Mouse (Mus musculus): ENCODE measurements at regions not wholly inside any gene's neighbourhood (a gene's known extent, or its start where the extent isn't known, plus 50 kb on each side); places are given as distances from the start of the nearest gene placed in this dataset.

GRCm38 (mm10) chr15:52095629-52096190 is 1789.0 kb upstream of the Gm7489 start:
- no peak for ATAC-seq
- no peak overlapping the region for H3K4me2 ChIP-seq (replicated peaks; ENCODE audit: low read depth)
- no peak overlapping the region for H3K9ac ChIP-seq (ENCODE audit: low read depth, low read length)
- no peaks in the 10 kb centered on the region for H3K36me3 ChIP-seq (ENCODE audit: control insufficient read depth, insufficient read depth)
- H3K4me1 ChIP-seq (replicated peaks; ENCODE audit: control insufficient read depth, insufficient read depth, low read length), result no peaks in the 10 kb centered on the region
- H3K9me3 ChIP-seq (ENCODE audit: control insufficient read depth), result no peaks in the 10 kb centered on the region
- H3K27me3 ChIP-seq (replicated peaks; ENCODE audit: control insufficient read depth, insufficient read depth, low read length), result no peaks in the 10 kb centered on the region
- H3K4me3 ChIP-seq (ENCODE audit: low read depth, low read length), result no peak overlapping the region
- no peak overlapping the region for H3K27ac ChIP-seq (ENCODE audit: low read depth, low read length)
- no peak for TF ChIP-seq CTCF (IDR thresholded peaks at IDR 0.05; ENCODE audit: low read depth)
- 58% methylated on average over 6 of the region's 6 CpGs for WGBS

GRCm38 (mm10) chr15:52108761-52109160 is 1775.9 kb upstream of the Gm7489 start:
- no peaks in the 10 kb centered on the region for H3K27me3 ChIP-seq (replicated peaks; ENCODE audit: control insufficient read depth, insufficient read depth, low read length)
- no peak for TF ChIP-seq CTCF (IDR thresholded peaks at IDR 0.05; ENCODE audit: low read depth)
- H3K4me1 ChIP-seq (replicated peaks; ENCODE audit: control insufficient read depth, insufficient read depth, low read length), result no peaks in the 10 kb centered on the region
- no peak overlapping the region for H3K4me3 ChIP-seq (ENCODE audit: low read depth, low read length)
- H3K4me2 ChIP-seq (replicated peaks; ENCODE audit: low read depth), result no peak overlapping the region
- no peaks in the 10 kb centered on the region for H3K36me3 ChIP-seq (ENCODE audit: control insufficient read depth, insufficient read depth)
- H3K9me3 ChIP-seq (ENCODE audit: control insufficient read depth), result no peaks in the 10 kb centered on the region
- no peak overlapping the region for H3K9ac ChIP-seq (ENCODE audit: low read depth, low read length)
- WGBS, result 94% methylated on average over 2 of the region's 2 CpGs
- no peak overlapping the region for H3K27ac ChIP-seq (ENCODE audit: low read depth, low read length)
- no peak for ATAC-seq

- no peak overlapping the region for H3K27ac ChIP-seq (ENCODE audit: low read depth, low read length)
- H3K4me2 ChIP-seq (replicated peaks; ENCODE audit: low read depth), result no peak overlapping the region
- ATAC-seq, result no peak
- no peaks in the 10 kb centered on the region for H3K9me3 ChIP-seq (ENCODE audit: control insufficient read depth)
- no peak overlapping the region for H3K9ac ChIP-seq (ENCODE audit: low read depth, low read length)
- H3K4me3 ChIP-seq (ENCODE audit: low read depth, low read length), result no peak overlapping the region
- no peaks in the 10 kb centered on the region for H3K27me3 ChIP-seq (replicated peaks; ENCODE audit: control insufficient read depth, insufficient read depth, low read length)
- no peaks in the 10 kb centered on the region for H3K4me1 ChIP-seq (replicated peaks; ENCODE audit: control insufficient read depth, insufficient read depth, low read length)
- 31% methylated on average over 2 of the region's 2 CpGs for WGBS
- no peaks in the 10 kb centered on the region for H3K36me3 ChIP-seq (ENCODE audit: control insufficient read depth, insufficient read depth)
- TF ChIP-seq CTCF (IDR thresholded peaks at IDR 0.05; ENCODE audit: low read depth), result no peak
Measured at GRCm38 (mm10) chr15:52114368-52115036, 1770.2 kb upstream of the Gm7489 start.

GRCm38 (mm10) chr15:52136693-52137092 is 1748.0 kb upstream of the Gm7489 start:
- no peaks in the 10 kb centered on the region for H3K36me3 ChIP-seq (ENCODE audit: control insufficient read depth, insufficient read depth)
- no peak for ATAC-seq
- H3K4me3 ChIP-seq (ENCODE audit: low read depth, low read length), result no peak overlapping the region
- no peak overlapping the region for H3K4me2 ChIP-seq (replicated peaks; ENCODE audit: low read depth)
- no peak for TF ChIP-seq CTCF (IDR thresholded peaks at IDR 0.05; ENCODE audit: low read depth)
- H3K27ac ChIP-seq (ENCODE audit: low read depth, low read length), result no peak overlapping the region
- no peak overlapping the region for H3K9ac ChIP-seq (ENCODE audit: low read depth, low read length)
- H3K27me3 ChIP-seq (replicated peaks; ENCODE audit: control insufficient read depth, insufficient read depth, low read length), result no peaks in the 10 kb centered on the region
- H3K9me3 ChIP-seq (ENCODE audit: control insufficient read depth), result no peaks in the 10 kb centered on the region
- H3K4me1 ChIP-seq (replicated peaks; ENCODE audit: control insufficient read depth, insufficient read depth, low read length), result no peaks in the 10 kb centered on the region
- 75% methylated on average over 3 of the region's 3 CpGs for WGBS

GRCm38 (mm10) chr15:52153421-52153820 is 1731.3 kb upstream of the Gm7489 start:
- ATAC-seq, result no peak
- TF ChIP-seq CTCF (IDR thresholded peaks at IDR 0.05; ENCODE audit: low read depth), result peak; percentile 72
- Histone ChIP-seq H3K4me3 (ENCODE audit: low read depth, low read length) (no peak overlapping the region), H3K9me3 (ENCODE audit: control insufficient read depth) (no peaks in the 10 kb centered on the region), H3K36me3 (ENCODE audit: control insufficient read depth, insufficient read depth) (no peaks in the 10 kb centered on the region), H3K27ac (ENCODE audit: low read depth, low read length) (no peak overlapping the region), H3K27me3 (replicated peaks; ENCODE audit: control insufficient read depth, insufficient read depth, low read length) (no peaks in the 10 kb centered on the region), H3K4me1 (replicated peaks; ENCODE audit: control insufficient read depth, insufficient read depth, low read length) (no peaks in the 10 kb centered on the region), H3K9ac (ENCODE audit: low read depth, low read length) (no peak overlapping the region), H3K4me2 (replicated peaks; ENCODE audit: low read depth) (no peak overlapping the region)
- WGBS, result 34% methylated on average over 5 of the region's 5 CpGs

- no peaks in the 10 kb centered on the region for H3K4me1 ChIP-seq (replicated peaks; ENCODE audit: control insufficient read depth, insufficient read depth, low read length)
- no peak for ATAC-seq
- no peak for TF ChIP-seq CTCF (IDR thresholded peaks at IDR 0.05; ENCODE audit: low read depth)
- no peaks in the 10 kb centered on the region for H3K9me3 ChIP-seq (ENCODE audit: control insufficient read depth)
- H3K4me2 ChIP-seq (replicated peaks; ENCODE audit: low read depth), result no peak overlapping the region
- no peaks in the 10 kb centered on the region for H3K36me3 ChIP-seq (ENCODE audit: control insufficient read depth, insufficient read depth)
- no peak overlapping the region for H3K27ac ChIP-seq (ENCODE audit: low read depth, low read length)
- no peak overlapping the region for H3K4me3 ChIP-seq (ENCODE audit: low read depth, low read length)
- 83% methylated on average over 1 of the region's 1 CpGs for WGBS
- H3K9ac ChIP-seq (ENCODE audit: low read depth, low read length), result no peak overlapping the region
- no peaks in the 10 kb centered on the region for H3K27me3 ChIP-seq (replicated peaks; ENCODE audit: control insufficient read depth, insufficient read depth, low read length)
Measured at GRCm38 (mm10) chr15:52155784-52156183, 1728.9 kb upstream of the Gm7489 start.
